Mouse (Mus musculus) lung, embryonic 15.5 days (tissue): ENCODE measurements around the gene Ndufa3. TPM values are rescaled to one million over a fixed set of nuclear protein-coding genes. Genes with fewer than 3 reads are reported as not detected.
A peak's percentile ranks its signal among the peaks of the same experiment; 100 is the strongest.

Source experiments
- ATAC-seq: fragments of 200-750 bp; cut with Nextera tagmentation; 2 replicates; pipeline ENCODE4 v1.8.0; 2017; ENCODE audit warnings: moderate number of reproducible peaks, borderline replicate concordance; ENCODE audit not compliant: low FRiP score, low TSS enrichment; ENCODE audit errors: extremely low read depth
- H3K27ac ChIP-seq: fragments of 300-500 bp; sonication (generic); 2 replicates; pipeline ENCODE4 v1.5.1; 2015; ENCODE audit warnings: moderate library complexity, mild to moderate bottlenecking, inconsistent platforms
- H3K27me3 ChIP-seq: fragments of 300-500 bp; sonication (generic); 2 replicates; pipeline ENCODE4 v1.6.1; 2015; ENCODE audit warnings: inconsistent platforms
- H3K36me3 ChIP-seq: fragments of 300-500 bp; sonication (generic); 2 replicates; pipeline ENCODE4 v1.6.1; 2015; ENCODE audit warnings: inconsistent platforms
- H3K4me1 ChIP-seq: fragments of 300-500 bp; sonication (generic); 2 replicates; pipeline ENCODE4 v1.6.1; 2015; ENCODE audit warnings: inconsistent platforms
- H3K4me2 ChIP-seq: fragments of 300-500 bp; sonication (generic); 2 replicates; pipeline ENCODE4 v1.6.1; 2015; ENCODE audit warnings: inconsistent platforms, mild to moderate bottlenecking, moderate library complexity
- H3K4me3 ChIP-seq: fragments of 300-500 bp; sonication (generic); 2 replicates; pipeline ENCODE4 v1.5.1; 2015; ENCODE audit warnings: mild to moderate bottlenecking, inconsistent platforms
- H3K9ac ChIP-seq: fragments of 300-500 bp; sonication (generic); 2 replicates; pipeline ENCODE4 v1.6.1; 2015; ENCODE audit warnings: inconsistent platforms
- H3K9me3 ChIP-seq: fragments of 300-500 bp; sonication (generic); 2 replicates; pipeline ENCODE4 v1.6.1; 2016; ENCODE audit warnings: inconsistent platforms
- WGBS: fragments of 180-500 bp; shearing (Covaris S2); methylation state at CpG from one replicate; pipeline ENCODE4 v1.1.7; 2015; 5-methylcytosine and 5-hydroxymethylcytosine counted together
- microRNA-seq: library from miRNA; unstranded; fragments of <30 nt; microRNA quantifications from one replicate; pipeline ENCODE4, GENCODE M21; 2016
- polyA plus RNA-seq: library from polyadenylated mRNA; unstranded; fragments of >200 nt; fragmentation: Nextera tagmentation; extraction: Ambion mirVana; gene quantifications from 2 replicates; pipeline ENCODE4 v1.2.1, GENCODE M21; 2015

The Ndufa3 gene
- polyA plus RNA-seq, 1 experiment from 2014 or later = 479 TPM

DNA sequence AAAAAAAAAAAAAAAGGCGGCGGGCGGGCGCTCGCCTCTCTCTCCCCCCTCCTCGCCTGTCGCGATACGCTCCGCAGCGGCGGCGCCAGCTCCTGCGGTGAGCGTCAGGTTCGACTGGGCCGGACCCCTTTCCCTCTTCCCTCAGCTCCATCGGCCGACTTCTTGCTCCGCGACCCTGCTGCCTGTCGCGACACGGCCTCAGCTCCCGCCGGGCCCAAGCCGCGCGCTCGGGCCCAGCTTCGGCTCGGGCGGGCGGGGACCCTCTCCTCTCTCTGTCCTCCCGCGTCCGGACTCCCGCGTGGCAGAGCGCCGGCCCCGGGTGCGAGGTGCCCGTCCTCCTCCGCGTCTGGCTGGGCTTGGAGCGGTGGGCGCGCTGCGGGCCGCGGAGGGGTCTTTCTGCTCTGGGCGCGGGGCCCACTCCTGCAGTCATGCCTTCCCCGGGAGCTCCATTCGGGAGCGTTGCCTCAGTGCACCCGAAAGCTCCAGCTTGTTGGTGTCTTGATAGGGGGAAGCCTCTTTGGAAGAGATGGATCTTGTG lies 28.4 kb downstream of the Ndufa3 start:
- Histone ChIP-seq H3K9me3 (no peaks in the 10 kb centered on the region), H3K4me3 (peak overlapping the region; percentile 88), H3K27ac (peak overlapping the region; percentile 98), H3K27me3 (no peaks in the 10 kb centered on the region), H3K9ac (peak overlapping the region; percentile 99), H3K4me1 (peaks cover 33% of the 10 kb centered on the region), H3K36me3 (peaks cover 29% of the 10 kb centered on the region), H3K4me2 (peak overlapping the region; percentile 78)
- no peak; the same call in none of the 2 replicates for ATAC-seq
- 0% methylated on average over 39 of the region's 58 CpGs for WGBS

DNA sequence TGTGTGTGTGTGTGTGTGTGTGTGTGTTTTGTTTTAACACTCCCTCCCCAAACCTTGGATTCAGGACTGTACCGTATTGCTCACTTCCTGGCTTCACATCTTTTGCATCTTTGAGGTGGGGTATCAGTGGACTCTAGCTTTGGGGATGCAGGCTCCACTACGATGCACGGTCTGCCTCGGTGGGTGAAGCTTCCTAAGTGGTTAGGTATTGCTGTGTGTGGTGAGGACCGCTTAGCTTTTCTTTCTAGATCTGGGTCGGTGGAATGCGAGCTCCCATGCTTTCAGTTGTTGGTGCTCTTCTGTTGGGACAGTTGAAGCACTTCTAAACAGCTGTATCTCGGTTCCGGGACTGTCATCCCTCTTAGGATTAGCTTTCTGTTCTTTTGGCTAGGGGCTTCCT lies 29.0 kb downstream of the Ndufa3 start:
- H3K4me1 ChIP-seq = peaks cover 33% of the 10 kb centered on the region
- H3K27me3 ChIP-seq = no peaks in the 10 kb centered on the region
- 5% methylated on average over 9 of the region's 9 CpGs for WGBS
- no peak overlapping the region for H3K27ac ChIP-seq
- H3K4me3 ChIP-seq = peak overlapping the region; percentile 88
- H3K36me3 ChIP-seq = peaks cover 29% of the 10 kb centered on the region
- no peaks in the 10 kb centered on the region for H3K9me3 ChIP-seq
- peak overlapping the region; percentile 78 for H3K4me2 ChIP-seq
- ATAC-seq = no peak
- peak overlapping the region; percentile 99 for H3K9ac ChIP-seq

DNA sequence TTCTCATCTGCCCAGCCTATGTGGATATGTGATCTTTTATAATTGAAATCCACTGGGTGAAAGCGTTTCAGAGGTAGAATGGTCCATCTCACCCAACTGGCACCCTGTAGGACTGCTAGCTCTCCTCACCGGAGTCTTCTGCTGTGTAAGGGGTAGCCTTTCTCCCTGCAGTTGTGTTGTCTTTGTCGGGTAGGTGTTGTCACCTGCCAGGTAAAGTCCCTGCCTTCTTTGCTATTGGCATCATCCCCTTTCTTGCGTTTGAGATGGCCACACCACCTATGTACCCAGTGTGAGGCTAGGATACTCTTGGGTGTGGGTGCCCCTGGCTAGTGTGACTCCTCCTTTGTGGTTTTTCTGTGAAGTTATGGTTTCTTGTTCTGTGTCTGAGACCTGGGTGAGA lies 29.5 kb downstream of the Ndufa3 start:
- Histone ChIP-seq H3K36me3 (peaks cover 29% of the 10 kb centered on the region), H3K27me3 (no peaks in the 10 kb centered on the region), H3K4me3 (peak overlapping the region; percentile 88), H3K4me2 (peak overlapping the region; percentile 78), H3K27ac (no peak overlapping the region), H3K4me1 (peaks cover 33% of the 10 kb centered on the region), H3K9ac (peak overlapping the region; percentile 99), H3K9me3 (no peaks in the 10 kb centered on the region)
- no peak for ATAC-seq
- WGBS = 56% methylated on average over 4 of the region's 4 CpGs

DNA sequence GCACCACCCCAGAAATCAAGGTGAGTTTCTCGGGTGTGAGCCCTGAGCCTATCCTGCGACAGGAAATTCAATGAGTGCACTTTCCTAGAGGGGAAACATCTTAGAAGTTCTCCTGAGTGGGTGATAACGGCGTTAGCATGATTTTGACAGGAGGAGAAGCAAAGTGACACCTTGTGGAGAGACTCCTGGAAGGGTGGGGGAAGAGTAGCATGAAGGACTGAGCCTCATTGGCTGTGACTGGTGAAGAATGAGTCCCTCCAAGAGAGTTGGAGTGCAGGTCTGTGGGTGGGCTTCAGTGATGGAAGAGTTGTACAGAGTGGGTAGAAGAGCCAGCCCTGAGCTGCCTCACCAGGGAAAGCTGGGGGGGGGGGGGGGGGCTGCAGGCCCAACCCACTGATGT lies 39.8 kb downstream of the Ndufa3 start:
- no peaks in the 10 kb centered on the region for H3K4me1 ChIP-seq
- no peak overlapping the region for H3K4me2 ChIP-seq
- 67% methylated on average over 4 of the region's 4 CpGs for WGBS
- H3K27ac ChIP-seq = no peak overlapping the region
- H3K4me3 ChIP-seq = no peak overlapping the region
- no peaks in the 10 kb centered on the region for H3K9me3 ChIP-seq
- H3K9ac ChIP-seq = no peak overlapping the region
- no peak for ATAC-seq
- peaks cover 98% of the 10 kb centered on the region for H3K36me3 ChIP-seq
- H3K27me3 ChIP-seq = no peaks in the 10 kb centered on the region

DNA sequence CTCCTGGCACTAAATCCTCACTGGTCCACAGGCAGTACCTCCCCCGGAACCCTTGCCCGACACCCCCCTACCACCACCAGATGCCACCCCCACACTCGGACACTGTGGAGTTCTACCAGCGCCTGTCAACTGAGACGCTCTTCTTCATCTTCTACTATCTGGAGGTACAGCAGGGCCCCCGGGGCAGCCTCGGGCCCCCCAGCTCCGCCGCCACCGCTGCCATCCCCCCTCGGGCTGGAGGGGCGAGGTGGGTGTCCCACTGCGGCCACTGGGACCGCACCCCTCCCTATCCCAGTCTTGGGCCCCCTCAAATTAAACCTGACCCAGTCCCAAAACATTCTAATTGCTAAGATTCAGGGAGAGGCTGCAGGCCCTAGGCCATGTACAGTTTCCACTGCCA lies 41.4 kb downstream of the Ndufa3 start:
- no peak overlapping the region for H3K4me2 ChIP-seq
- no peak overlapping the region for H3K27ac ChIP-seq
- no peak overlapping the region for H3K9ac ChIP-seq
- 93% methylated on average over 14 of the region's 14 CpGs for WGBS
- no peak overlapping the region for H3K4me3 ChIP-seq
- ATAC-seq = no peak
- peaks cover 5% of the 10 kb centered on the region for H3K4me1 ChIP-seq
- H3K9me3 ChIP-seq = no peaks in the 10 kb centered on the region
- H3K27me3 ChIP-seq = no peaks in the 10 kb centered on the region
- peaks cover 96% of the 10 kb centered on the region for H3K36me3 ChIP-seq

DNA sequence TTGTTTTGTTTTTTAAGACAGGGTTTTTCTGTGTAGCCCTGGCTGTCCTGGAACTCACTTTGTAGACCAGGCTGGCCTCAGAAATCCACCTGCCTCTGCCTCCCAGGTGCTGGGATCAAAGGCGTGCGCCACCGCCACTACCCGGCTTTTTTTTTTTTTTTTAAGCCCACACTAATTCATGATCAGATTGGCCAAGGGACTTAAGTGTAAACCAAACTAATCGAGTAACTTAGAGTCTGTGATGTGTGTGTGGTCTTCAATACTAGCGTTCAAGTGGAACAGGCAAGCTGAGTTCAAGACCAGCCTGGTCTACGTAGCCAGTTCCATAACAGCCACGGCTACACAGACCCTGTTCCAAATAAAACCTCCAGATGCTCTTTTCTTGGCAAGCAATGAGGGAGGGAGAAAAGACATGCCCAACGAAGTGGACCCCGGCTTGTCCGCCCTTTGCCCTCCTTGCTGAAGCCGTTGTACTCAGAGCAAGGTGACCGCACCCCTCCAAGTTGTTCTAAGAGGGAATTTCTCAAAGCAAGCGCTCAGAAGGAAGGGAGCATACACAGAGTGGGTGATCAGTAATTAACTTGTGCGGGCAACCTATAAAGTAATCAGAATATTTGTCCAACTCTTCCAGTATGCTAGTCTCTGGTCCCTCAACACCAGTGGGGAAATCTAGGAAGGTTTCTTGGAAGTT lies 47.5 kb downstream of the Ndufa3 start:
- no peaks in the 10 kb centered on the region for H3K9me3 ChIP-seq
- peak overlapping the region; percentile 72 for H3K27ac ChIP-seq
- peaks cover 35% of the 10 kb centered on the region for H3K36me3 ChIP-seq
- peak overlapping the region; percentile 69 for H3K4me2 ChIP-seq
- H3K4me1 ChIP-seq = peaks cover 35% of the 10 kb centered on the region
- ATAC-seq = peak; percentile 12; the same call in 1 of the 2 replicates
- peak overlapping the region; percentile 55 for H3K4me3 ChIP-seq
- peak overlapping the region; percentile 65 for H3K9ac ChIP-seq
- no peaks in the 10 kb centered on the region for H3K27me3 ChIP-seq
- WGBS = 26% methylated on average over 15 of the region's 15 CpGs

DNA sequence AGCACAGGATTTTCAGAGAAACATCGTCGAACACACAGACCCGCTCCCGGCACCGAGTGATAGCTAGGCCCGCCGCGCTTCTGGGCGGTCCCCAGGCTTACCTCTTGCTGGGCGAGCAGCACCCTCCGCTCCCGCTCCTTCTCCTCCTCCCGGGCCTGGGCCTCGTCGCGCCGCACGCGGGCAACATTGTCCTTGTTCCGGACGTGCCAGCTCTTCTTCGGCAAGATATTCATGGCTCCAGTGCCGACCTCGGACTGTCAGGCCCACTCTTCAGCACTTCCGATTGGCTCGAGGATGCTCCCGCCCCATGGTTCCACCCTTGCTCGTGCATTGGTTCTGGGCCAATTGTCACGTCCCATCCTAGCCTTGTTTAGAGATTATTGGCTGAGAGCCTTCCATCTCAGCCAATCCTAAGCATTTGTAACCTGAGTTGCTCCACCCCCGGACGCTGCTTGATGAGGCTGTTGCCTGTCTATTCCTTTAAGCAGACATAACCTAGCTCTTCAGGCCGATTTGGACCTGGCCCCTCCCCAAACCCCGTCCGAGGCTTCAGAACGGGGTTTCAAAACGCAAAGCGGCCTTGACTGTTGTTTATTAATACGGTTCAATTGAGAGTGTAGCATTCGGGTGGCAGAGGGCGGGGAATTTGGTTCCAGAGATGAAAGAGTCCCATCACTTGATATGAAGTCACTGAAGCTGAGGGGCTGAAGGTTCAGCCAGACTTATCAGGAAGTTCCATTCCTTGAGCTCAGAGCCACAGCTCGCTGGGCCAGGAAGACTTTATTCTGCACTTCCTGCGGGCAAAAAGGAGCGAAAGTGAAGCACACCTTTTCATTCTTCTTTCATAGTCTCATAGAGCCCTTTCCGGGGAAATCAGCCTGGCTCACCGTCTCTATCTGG lies 48.3 kb downstream of the Ndufa3 start, which contains the start of gene Leng1:
Gene Leng1 (minus strand): TSS at position 626 of the 900 bp plus-strand sequence.
- ATAC-seq = peak; percentile 98
- H3K4me3 ChIP-seq = peak within 1 kb of the TSS; percentile 55
- H3K9me3 ChIP-seq = no peaks in the 10 kb centered on the region
- H3K4me1 ChIP-seq = peaks cover 35% of the 10 kb centered on the region
- H3K36me3 ChIP-seq = peaks cover 27% of the 10 kb centered on the region
- H3K27ac ChIP-seq = peak within 1 kb of the TSS; percentile 91
- H3K9ac ChIP-seq = peak within 1 kb of the TSS; percentile 65
- H3K27me3 ChIP-seq = no peaks in the 10 kb centered on the region
- WGBS = 2% methylated on average over 45 of the region's 45 CpGs
- H3K4me2 ChIP-seq = peak within 1 kb of the TSS; percentile 69

DNA sequence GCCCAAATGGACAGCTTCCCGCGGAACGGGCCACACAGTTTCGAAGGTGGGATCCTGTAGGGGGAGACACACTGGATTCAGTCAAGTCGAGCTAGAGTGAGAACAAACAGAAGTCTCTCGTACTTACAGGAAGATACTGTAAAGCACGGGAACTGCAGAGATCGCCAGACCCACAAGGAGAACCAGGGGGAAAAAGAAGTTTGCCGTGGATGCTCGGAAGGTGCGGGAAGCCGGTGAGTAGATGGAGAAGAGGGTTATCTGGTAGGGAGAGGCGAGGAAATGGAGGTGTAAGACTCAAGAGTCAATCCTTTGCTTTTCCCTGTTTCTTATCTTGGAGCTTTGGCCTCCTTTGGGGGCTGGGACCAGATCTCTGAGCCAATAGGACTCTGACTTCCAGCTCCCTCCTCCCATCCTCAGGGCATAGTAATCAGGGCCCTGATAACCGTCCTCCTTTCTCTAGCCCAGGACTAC lies 49.8 kb downstream of the Ndufa3 start:
- Histone ChIP-seq H3K4me2 (peak overlapping the region; percentile 30), H3K4me3 (0 out of 2 replicates have a peak overlapping the region, but pooled peaks have one; percentile 16), H3K27ac (peak overlapping the region; percentile 45; the same call in 1 of the 2 replicates), H3K27me3 (no peaks in the 10 kb centered on the region), H3K9ac (peak overlapping the region; percentile 27; the same call in 1 of the 2 replicates), H3K36me3 (peaks cover 13% of the 10 kb centered on the region), H3K9me3 (no peaks in the 10 kb centered on the region), H3K4me1 (peaks cover 35% of the 10 kb centered on the region)
- no peak for ATAC-seq
- WGBS = 13% methylated on average over 14 of the region's 14 CpGs

Small RNA genes lying within 50 kb of the gene (microRNA-seq; reads per million reads assigned to microRNA genes)
- not detected for gene Gm25100
- 2.0 reads per million, percentile 5 among the genes with 10 or more reads in this experiment for gene Mir3572

Other genes starting within 250 kb of the Ndufa3 start
- gene Cacng8, start 226.7 kb upstream of the Ndufa3 start, polyA plus RNA-seq = 2.2 and 2.4 TPM in 2 replicates
- 0.30 TPM in 1 of 2 replicates, not detected in the other for gene Cacng6, start 193.2 kb upstream of the Ndufa3 start, polyA plus RNA-seq
- 0.10 TPM in 1 of 2 replicates, not detected in the other for gene Tarm1, start 114.7 kb upstream of the Ndufa3 start, polyA plus RNA-seq
- 0.10 TPM in 1 of 2 replicates, not detected in the other for gene Oscar, start 1.2 kb upstream of the Ndufa3 start, polyA plus RNA-seq
- 27.6 and 29.5 TPM in 2 replicates for gene Tfpt, start 12.6 kb downstream of the Ndufa3 start, polyA plus RNA-seq
- 104 and 105 TPM in 2 replicates for gene Prpf31, start 12.6 kb downstream of the Ndufa3 start, polyA plus RNA-seq
- gene Cnot3, start 27.9 kb downstream of the Ndufa3 start, polyA plus RNA-seq = 51.4 TPM in 2 replicates
- 15.0 and 15.8 TPM in 2 replicates for gene Leng1, start 48.5 kb downstream of the Ndufa3 start, polyA plus RNA-seq
- gene Tmc4, start 60.2 kb downstream of the Ndufa3 start, polyA plus RNA-seq = 21.7 and 25.5 TPM in 2 replicates
- 296 and 312 TPM in 2 replicates for gene Tsen34, start 75.5 kb downstream of the Ndufa3 start, polyA plus RNA-seq
- gene Mboat7, start 76.2 kb downstream of the Ndufa3 start, polyA plus RNA-seq = 49.8 and 51.4 TPM in 2 replicates
- gene Rps9, start 86.6 kb downstream of the Ndufa3 start, polyA plus RNA-seq = 1,380 and 1,502 TPM in 2 replicates
- 0.72 and 1.4 TPM in 2 replicates for gene Pirb, start 103.0 kb downstream of the Ndufa3 start, polyA plus RNA-seq
- not detected in 2 replicates for gene Gm15448, start 208.3 kb downstream of the Ndufa3 start, polyA plus RNA-seq
- 0.50 and 0.65 TPM in 2 replicates for gene Pira2, start 227.7 kb downstream of the Ndufa3 start, polyA plus RNA-seq